Mouse (Mus musculus): ENCODE results near the gene Nkapl. TPM values are rescaled to one million over a fixed set of nuclear protein-coding genes. Genes with fewer than 3 reads are reported as not detected.
A peak's percentile ranks its signal among the peaks of the same experiment; 100 is the strongest.
"Not testable (repeated sequence)": the region's sequence is repeated elsewhere in the genome, so short reads cannot be mapped to it uniquely, and the experiment has no call there.

Gene Nkapl
- 0.86 and 0.92 TPM in 2 replicates for polyA plus RNA-seq (2015; fragmentation: Nextera tagmentation; extraction: Ambion mirVana)

- Histone ChIP-seq H3K9ac (peak within 1 kb of the TSS; percentile 83), H3K36me3 (no peaks in the 10 kb centered on the region), H3K4me3 (replicated peaks) (peak within 1 kb of the TSS; percentile 74), H3K4me1 (replicated peaks) (peaks cover 27% of the 10 kb centered on the region), H3K9me3 (replicated peaks) (no peaks in the 10 kb centered on the region), H3K27me3 (peaks cover 15% of the 10 kb centered on the region), H3K27ac (0 out of 2 replicates have a peak within 1 kb of the TSS, but pooled peaks have one; percentile 51), H3K4me2 (peak within 1 kb of the TSS; percentile 97)
- ATAC-seq (ENCODE audit: low read depth) (peak; percentile 100), DNase-seq (peak; percentile 88)
- 1% methylated on average over 53 of the region's 54 CpGs for WGBS (ENCODE audit: insufficient replicate concordance)
These were observed at the start of gene Nkapl for GRCm38 (mm10) chr13:21468061-21469019. Nkapl (minus strand) TSS chr13:21468509.

GRCm38 (mm10) chr13:21506221-21506649 lies 37.9 kb upstream of the Nkapl start:
- peak; percentile 100 for ATAC-seq (ENCODE audit: low read depth)
- Histone ChIP-seq H3K36me3 (no peaks in the 10 kb centered on the region), H3K4me2 (peak overlapping the region; percentile 60), H3K4me1 (replicated peaks) (peaks cover 10% of the 10 kb centered on the region), H3K27me3 (no peaks in the 10 kb centered on the region), H3K9me3 (replicated peaks) (no peaks in the 10 kb centered on the region), H3K9ac (peak overlapping the region; percentile 69), H3K4me3 (replicated peaks) (peak overlapping the region; percentile 67), H3K27ac (peak overlapping the region; percentile 26; the same call in 1 of the 2 replicates)
- WGBS (ENCODE audit: insufficient replicate concordance): under 1% methylated on average over 21 of the region's 21 CpGs
- DNase-seq: peak; percentile 79

- no peak for DNase-seq
- Histone ChIP-seq H3K27ac (no peak overlapping the region), H3K4me1 (replicated peaks) (peaks cover 10% of the 10 kb centered on the region), H3K9ac (no peak overlapping the region), H3K4me2 (no peak overlapping the region), H3K36me3 (no peaks in the 10 kb centered on the region), H3K27me3 (no peaks in the 10 kb centered on the region), H3K4me3 (replicated peaks) (no peak overlapping the region), H3K9me3 (replicated peaks) (no peaks in the 10 kb centered on the region)
- 62% methylated on average over 5 of the region's 5 CpGs for WGBS (ENCODE audit: insufficient replicate concordance)
- ATAC-seq (ENCODE audit: low read depth): no peak
These were observed 34.0 kb upstream of the Nkapl start for GRCm38 (mm10) chr13:21502296-21502695.

- H3K4me2 ChIP-seq; H3K4me3 ChIP-seq (replicated peaks); ATAC-seq (ENCODE audit: low read depth); H3K9me3 ChIP-seq (replicated peaks); H3K9ac ChIP-seq; H3K4me1 ChIP-seq (replicated peaks); H3K27me3 ChIP-seq; H3K27ac ChIP-seq; DNase-seq; H3K36me3 ChIP-seq: not testable (repeated sequence)
- 82% methylated on average over 17 of the region's 17 CpGs for WGBS (ENCODE audit: insufficient replicate concordance)
These were observed 32.9 kb upstream of the Nkapl start, which contains the start of gene Gm11273 for GRCm38 (mm10) chr13:21501182-21501581. Gm11273 (minus strand) TSS chr13:21501418.

- Histone ChIP-seq H3K27ac (no peak within 1 kb of the TSS), H3K36me3 (no peaks in the 10 kb centered on the region), H3K9me3 (replicated peaks) (no peaks in the 10 kb centered on the region), H3K4me2 (no peak within 1 kb of the TSS), H3K9ac (no peak within 1 kb of the TSS), H3K4me3 (replicated peaks) (no peak within 1 kb of the TSS), H3K4me1 (replicated peaks) (no peaks in the 10 kb centered on the region), H3K27me3 (no peaks in the 10 kb centered on the region)
- no peak for ATAC-seq (ENCODE audit: low read depth)
- 79% methylated on average over 21 of the region's 21 CpGs for WGBS (ENCODE audit: insufficient replicate concordance)
- DNase-seq: no peak
These were observed 26.8 kb upstream of the Nkapl start, which contains the start of gene AK157302 for GRCm38 (mm10) chr13:21495080-21495479. AK157302 (plus strand) TSS chr13:21495223.

- no peak overlapping the region for H3K27ac ChIP-seq
- no peaks in the 10 kb centered on the region for H3K9me3 ChIP-seq (replicated peaks)
- H3K27me3 ChIP-seq: no peaks in the 10 kb centered on the region
- no peak overlapping the region for H3K4me3 ChIP-seq (replicated peaks)
- no peak overlapping the region for H3K4me2 ChIP-seq
- DNase-seq (no peak), ATAC-seq (ENCODE audit: low read depth) (no peak)
- 81% methylated on average over 5 of the region's 5 CpGs for WGBS (ENCODE audit: insufficient replicate concordance)
- no peaks in the 10 kb centered on the region for H3K36me3 ChIP-seq
- H3K9ac ChIP-seq: no peak overlapping the region
- H3K4me1 ChIP-seq (replicated peaks): no peaks in the 10 kb centered on the region
These were observed 24.5 kb upstream of the Nkapl start for GRCm38 (mm10) chr13:21492847-21493246.

GRCm38 (mm10) chr13:21486881-21487280 lies 18.6 kb upstream of the Nkapl start:
- ATAC-seq (ENCODE audit: low read depth) (no peak), DNase-seq (no peak)
- 65% methylated on average over 1 of the region's 1 CpGs for WGBS (ENCODE audit: insufficient replicate concordance)

GRCm38 (mm10) chr13:21478759-21479670 lies 10.7 kb upstream of the Nkapl start, which contains the start of the genes Zkscan4 and Gm10065:
Zkscan4 (plus strand) TSS chr13:21478907.
Gm10065 (minus strand) TSS chr13:21479441.
- Histone ChIP-seq H3K4me3 (replicated peaks) (peak within 1 kb of the TSS; percentile 55), H3K27me3 (peaks cover 20% of the 10 kb centered on the region), H3K4me2 (peak within 1 kb of the TSS; percentile 66), H3K9ac (peak within 1 kb of the TSS; percentile 59)
- not testable (repeated sequence) for H3K4me1 ChIP-seq (replicated peaks); DNase-seq; H3K27ac ChIP-seq; H3K9me3 ChIP-seq (replicated peaks); H3K36me3 ChIP-seq
- WGBS (ENCODE audit: insufficient replicate concordance): 4% methylated on average over 31 of the region's 31 CpGs
- peak; percentile 55 for ATAC-seq (ENCODE audit: low read depth)

More at GRCm38 (mm10) chr13:21486881-21487280, 18.6 kb upstream of the Nkapl start:
- no peaks in the 10 kb centered on the region for H3K27me3 ChIP-seq
- H3K9ac ChIP-seq: no peak overlapping the region
- H3K4me1 ChIP-seq (replicated peaks): no peaks in the 10 kb centered on the region
- no peak overlapping the region for H3K4me2 ChIP-seq
- H3K36me3 ChIP-seq: no peaks in the 10 kb centered on the region
- no peak overlapping the region for H3K27ac ChIP-seq
- no peaks in the 10 kb centered on the region for H3K9me3 ChIP-seq (replicated peaks)
- H3K4me3 ChIP-seq (replicated peaks): no peak overlapping the region

GRCm38 (mm10) chr13:21472427-21472826 lies 4.1 kb upstream of the Nkapl start:
- Histone ChIP-seq H3K27me3 (peaks cover 13% of the 10 kb centered on the region), H3K4me2 (no peak overlapping the region), H3K4me3 (replicated peaks) (no peak overlapping the region), H3K27ac (no peak overlapping the region), H3K9ac (no peak overlapping the region), H3K4me1 (replicated peaks) (peaks cover 27% of the 10 kb centered on the region), H3K9me3 (replicated peaks) (no peaks in the 10 kb centered on the region), H3K36me3 (no peaks in the 10 kb centered on the region)
- DNase-seq (no peak), ATAC-seq (ENCODE audit: low read depth) (no peak)
- WGBS (ENCODE audit: insufficient replicate concordance): 26% methylated on average over 4 of the region's 4 CpGs

GRCm38 (mm10) chr13:21469097-21469496 lies 788 bp upstream of the Nkapl start:
- Histone ChIP-seq H3K9ac (no peak overlapping the region), H3K27me3 (peaks cover 15% of the 10 kb centered on the region), H3K4me3 (replicated peaks) (no peak overlapping the region), H3K27ac (no peak overlapping the region), H3K36me3 (no peaks in the 10 kb centered on the region), H3K4me1 (replicated peaks) (peaks cover 27% of the 10 kb centered on the region), H3K9me3 (replicated peaks) (no peaks in the 10 kb centered on the region), H3K4me2 (peak overlapping the region; percentile 97)
- no peak for ATAC-seq (ENCODE audit: low read depth)
- WGBS (ENCODE audit: insufficient replicate concordance): 8% methylated on average over 9 of the region's 9 CpGs
- DNase-seq: peak; percentile 11
